Mouse (Mus musculus): Measurements from ENCODE around the gene Slc12a3. TPM values are rescaled to one million over a fixed set of nuclear protein-coding genes. Genes with fewer than 3 reads are reported as not detected.

The Slc12a3 gene
- polyA plus RNA-seq, 1 experiment: 1.2 TPM

- Histone ChIP-seq H3K4me3 (ENCODE audit: extremely low read depth, insufficient read depth, insufficient read length) (no peak overlapping the region), H3K36me3 (ENCODE audit: control insufficient read depth, insufficient read depth, low read length) (no peaks in the 10 kb centered on the region), H3K27ac (ENCODE audit: insufficient read depth, low read length) (no peak overlapping the region), H3K4me1 (ENCODE audit: control insufficient read depth, insufficient read depth, insufficient read length) (peaks cover 32% of the 10 kb centered on the region; the same call in 1 of the 2 replicates), H3K27me3 (ENCODE audit: control insufficient read depth, insufficient read depth, low read length) (no peaks in the 10 kb centered on the region)
- 36% methylated on average over 6 of the region's 6 CpGs for WGBS
- DNase-seq (ENCODE audit: low read depth in 1 of 2, low spot score in 2 of 2): no peak
- no peak for TF ChIP-seq CTCF (IDR thresholded peaks at IDR 0.05; ENCODE audit: extremely low read depth, insufficient read depth, insufficient read length, insufficient replicate concordance)
Observed at GRCm38 (mm10) chr8:94357220-94357619, 28.2 kb downstream of the Slc12a3 start.

- DNase-seq (ENCODE audit: low read depth in 1 of 2, low spot score in 2 of 2): no peak
- H3K36me3 ChIP-seq (ENCODE audit: control insufficient read depth, insufficient read depth, low read length): no peaks in the 10 kb centered on the region
- H3K4me1 ChIP-seq (ENCODE audit: control insufficient read depth, insufficient read depth, insufficient read length): peaks cover 43% of the 10 kb centered on the region; the same call in 1 of the 2 replicates
- WGBS: 90% methylated on average over 5 of the region's 5 CpGs
- no peak for TF ChIP-seq CTCF (IDR thresholded peaks at IDR 0.05; ENCODE audit: extremely low read depth, insufficient read depth, insufficient read length, insufficient replicate concordance)
- TF ChIP-seq POLR2A (IDR thresholded peaks at IDR 0.05; ENCODE audit: low read depth, low read length): no peak
- H3K4me3 ChIP-seq (ENCODE audit: extremely low read depth, insufficient read depth, insufficient read length): no peak overlapping the region
- H3K27me3 ChIP-seq (ENCODE audit: control insufficient read depth, insufficient read depth, low read length): no peaks in the 10 kb centered on the region
- H3K27ac ChIP-seq (ENCODE audit: insufficient read depth, low read length): no peak overlapping the region
Observed at GRCm38 (mm10) chr8:94358541-94358940, 29.5 kb downstream of the Slc12a3 start.

- H3K36me3 ChIP-seq (ENCODE audit: control insufficient read depth, insufficient read depth, low read length): no peaks in the 10 kb centered on the region
- TF ChIP-seq CTCF (IDR thresholded peaks at IDR 0.05; ENCODE audit: extremely low read depth, insufficient read depth, insufficient read length, insufficient replicate concordance) (no peak), POLR2A (IDR thresholded peaks at IDR 0.05; ENCODE audit: low read depth, low read length) (no peak)
- WGBS: 80% methylated on average over 6 of the region's 6 CpGs
- H3K4me1 ChIP-seq (ENCODE audit: control insufficient read depth, insufficient read depth, insufficient read length): peaks cover 45% of the 10 kb centered on the region
- H3K27ac ChIP-seq (ENCODE audit: insufficient read depth, low read length): peak overlapping the region; percentile 42
- H3K27me3 ChIP-seq (ENCODE audit: control insufficient read depth, insufficient read depth, low read length): no peaks in the 10 kb centered on the region
- H3K4me3 ChIP-seq (ENCODE audit: extremely low read depth, insufficient read depth, insufficient read length): no peak overlapping the region
- no peak for DNase-seq (ENCODE audit: low read depth in 1 of 2, low spot score in 2 of 2)
Observed at GRCm38 (mm10) chr8:94361774-94362431, 32.9 kb downstream of the Slc12a3 start.

GRCm38 (mm10) chr8:94362607-94363239, 33.7 kb downstream of the Slc12a3 start:
- Histone ChIP-seq H3K36me3 (ENCODE audit: control insufficient read depth, insufficient read depth, low read length) (no peaks in the 10 kb centered on the region), H3K27me3 (ENCODE audit: control insufficient read depth, insufficient read depth, low read length) (no peaks in the 10 kb centered on the region), H3K4me1 (ENCODE audit: control insufficient read depth, insufficient read depth, insufficient read length) (peaks cover 40% of the 10 kb centered on the region), H3K4me3 (ENCODE audit: extremely low read depth, insufficient read depth, insufficient read length) (peak overlapping the region; percentile 36; the same call in 1 of the 2 replicates), H3K27ac (ENCODE audit: insufficient read depth, low read length) (peak overlapping the region; percentile 89)
- no peak for DNase-seq (ENCODE audit: low read depth in 1 of 2, low spot score in 2 of 2)
- no peak for TF ChIP-seq CTCF (IDR thresholded peaks at IDR 0.05; ENCODE audit: extremely low read depth, insufficient read depth, insufficient read length, insufficient replicate concordance)
- no peak for TF ChIP-seq POLR2A (IDR thresholded peaks at IDR 0.05; ENCODE audit: low read depth, low read length)
- 47% methylated on average over 7 of the region's 7 CpGs for WGBS

- peaks cover 40% of the 10 kb centered on the region for H3K4me1 ChIP-seq (ENCODE audit: control insufficient read depth, insufficient read depth, insufficient read length)
- H3K27me3 ChIP-seq (ENCODE audit: control insufficient read depth, insufficient read depth, low read length): no peaks in the 10 kb centered on the region
- peak overlapping the region; percentile 89 for H3K27ac ChIP-seq (ENCODE audit: insufficient read depth, low read length)
- peak overlapping the region; percentile 36; the same call in 1 of the 2 replicates for H3K4me3 ChIP-seq (ENCODE audit: extremely low read depth, insufficient read depth, insufficient read length)
- DNase-seq (ENCODE audit: low read depth in 1 of 2, low spot score in 2 of 2): peak; percentile 87 to 90
- no peaks in the 10 kb centered on the region for H3K36me3 ChIP-seq (ENCODE audit: control insufficient read depth, insufficient read depth, low read length)
- TF ChIP-seq CTCF (IDR thresholded peaks at IDR 0.05; ENCODE audit: extremely low read depth, insufficient read depth, insufficient read length, insufficient replicate concordance) (no peak), POLR2A (IDR thresholded peaks at IDR 0.05; ENCODE audit: low read depth, low read length) (peak; percentile 71)
- 3% methylated on average over 4 of the region's 4 CpGs for WGBS
Observed at GRCm38 (mm10) chr8:94363288-94363688, 34.3 kb downstream of the Slc12a3 start.

- Histone ChIP-seq H3K27ac (ENCODE audit: insufficient read depth, low read length) (peak overlapping the region; percentile 89), H3K4me3 (ENCODE audit: extremely low read depth, insufficient read depth, insufficient read length) (no peak overlapping the region), H3K4me1 (ENCODE audit: control insufficient read depth, insufficient read depth, insufficient read length) (peaks cover 40% of the 10 kb centered on the region), H3K36me3 (ENCODE audit: control insufficient read depth, insufficient read depth, low read length) (no peaks in the 10 kb centered on the region), H3K27me3 (ENCODE audit: control insufficient read depth, insufficient read depth, low read length) (no peaks in the 10 kb centered on the region)
- WGBS: 61% methylated on average over 2 of the region's 2 CpGs
- no peak for DNase-seq (ENCODE audit: low read depth in 1 of 2, low spot score in 2 of 2)
- no peak for TF ChIP-seq POLR2A (IDR thresholded peaks at IDR 0.05; ENCODE audit: low read depth, low read length)
- no peak for TF ChIP-seq CTCF (IDR thresholded peaks at IDR 0.05; ENCODE audit: extremely low read depth, insufficient read depth, insufficient read length, insufficient replicate concordance)
Observed at GRCm38 (mm10) chr8:94363906-94364305, 34.9 kb downstream of the Slc12a3 start.

Measured in spleen, adult 2 months (tissue).